Mouse (Mus musculus): ENCODE data around the gene Slc17a3. TPM values are rescaled to one million over a fixed set of nuclear protein-coding genes. Genes with fewer than 3 reads are reported as not detected.

Gene Slc17a3
- total and polyA plus RNA-seq, 2 experiments from 2014 or later: 0.05 TPM; not detected in 1

DNA sequence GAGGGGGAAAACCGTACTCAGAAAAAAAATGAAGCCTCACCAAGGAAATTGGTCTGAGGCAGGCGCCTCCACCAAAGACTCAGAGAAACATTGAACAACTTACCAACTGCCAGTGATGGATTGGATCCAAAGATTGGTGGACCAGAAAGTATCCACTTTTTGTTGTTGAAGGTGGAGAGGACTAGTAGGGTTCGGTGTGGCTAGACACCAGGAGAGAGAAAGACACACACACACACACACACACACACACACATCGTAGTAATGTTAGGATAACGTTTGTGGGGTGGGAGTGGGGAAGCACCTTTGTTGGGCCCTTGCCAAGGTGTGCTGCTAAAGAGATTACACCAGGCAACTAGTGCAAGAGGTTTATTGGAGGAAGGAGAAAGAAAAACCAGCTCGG lies 27.8 kb downstream of the Slc17a3 start:
- ATAC-seq (ENCODE audit: low FRiP score) (no peak), DNase-seq (ENCODE audit: low spot score) (no peak)
- 92% methylated on average over 6 of the region's 6 CpGs for WGBS

DNA sequence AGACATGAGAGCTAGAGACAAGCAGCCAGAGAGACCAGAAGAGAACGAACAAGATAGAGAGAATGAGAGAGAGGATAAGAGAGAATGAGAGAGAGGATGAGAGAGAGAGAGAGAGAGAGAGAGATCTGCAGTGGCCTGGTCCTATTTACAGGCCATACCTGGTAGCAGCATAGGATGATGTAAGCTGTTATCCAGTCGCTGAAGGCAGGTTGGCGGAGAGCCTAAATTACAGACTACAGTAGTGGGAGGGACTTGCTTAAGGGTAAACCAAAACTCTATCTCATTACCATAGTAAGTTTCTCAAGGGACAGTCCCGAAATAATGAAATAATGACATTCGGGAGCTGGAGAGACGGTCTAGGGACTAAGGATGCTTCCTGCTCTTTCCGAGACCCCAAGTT lies 28.2 kb downstream of the Slc17a3 start, which contains the start of gene Slc17a1:
Slc17a1 (plus strand) TSS at position 346 of the 400 bp plus-strand sequence.
- no peaks in the 10 kb centered on the region for H3K36me3 ChIP-seq (ENCODE audit: insufficient read depth, low read length)
- no peak for ATAC-seq (ENCODE audit: low FRiP score)
- H3K27me3 ChIP-seq (ENCODE audit: insufficient read depth, low read length): no peaks in the 10 kb centered on the region
- H3K4me3 ChIP-seq (ENCODE audit: low read depth, low read length): no peak within 1 kb of the TSS
- no peaks in the 10 kb centered on the region for H3K4me1 ChIP-seq (ENCODE audit: insufficient read depth, low read length)
- 88% methylated on average over 7 of the region's 7 CpGs for WGBS
- no peak for TF ChIP-seq CTCF (IDR thresholded peaks at IDR 0.05)
- no peak within 1 kb of the TSS for H3K9ac ChIP-seq (replicated peaks; ENCODE audit: low read length, poor library complexity, severe bottlenecking)
- no peak for DNase-seq (ENCODE audit: low spot score)
- H3K4me2 ChIP-seq (ENCODE audit: low read depth, low read length, poor library complexity, severe bottlenecking): no peak within 1 kb of the TSS
- no peaks in the 10 kb centered on the region for H3K9me3 ChIP-seq (ENCODE audit: low read length)
- no peak within 1 kb of the TSS for H3K27ac ChIP-seq (ENCODE audit: low read depth, low read length)

More for the DNA sequence above, 27.8 kb downstream of the Slc17a3 start:
- no peaks in the 10 kb centered on the region for H3K9me3 ChIP-seq (ENCODE audit: low read length)
- no peaks in the 10 kb centered on the region for H3K27me3 ChIP-seq (ENCODE audit: insufficient read depth, low read length)
- no peak overlapping the region for H3K4me2 ChIP-seq (ENCODE audit: low read depth, low read length, poor library complexity, severe bottlenecking)
- H3K36me3 ChIP-seq (ENCODE audit: insufficient read depth, low read length): no peaks in the 10 kb centered on the region
- no peak overlapping the region for H3K4me3 ChIP-seq (ENCODE audit: low read depth, low read length)
- H3K9ac ChIP-seq (replicated peaks; ENCODE audit: low read length, poor library complexity, severe bottlenecking): no peak overlapping the region
- no peak for TF ChIP-seq CTCF (IDR thresholded peaks at IDR 0.05)
- H3K4me1 ChIP-seq (ENCODE audit: insufficient read depth, low read length): no peaks in the 10 kb centered on the region
- H3K27ac ChIP-seq (ENCODE audit: low read depth, low read length): no peak overlapping the region

DNA sequence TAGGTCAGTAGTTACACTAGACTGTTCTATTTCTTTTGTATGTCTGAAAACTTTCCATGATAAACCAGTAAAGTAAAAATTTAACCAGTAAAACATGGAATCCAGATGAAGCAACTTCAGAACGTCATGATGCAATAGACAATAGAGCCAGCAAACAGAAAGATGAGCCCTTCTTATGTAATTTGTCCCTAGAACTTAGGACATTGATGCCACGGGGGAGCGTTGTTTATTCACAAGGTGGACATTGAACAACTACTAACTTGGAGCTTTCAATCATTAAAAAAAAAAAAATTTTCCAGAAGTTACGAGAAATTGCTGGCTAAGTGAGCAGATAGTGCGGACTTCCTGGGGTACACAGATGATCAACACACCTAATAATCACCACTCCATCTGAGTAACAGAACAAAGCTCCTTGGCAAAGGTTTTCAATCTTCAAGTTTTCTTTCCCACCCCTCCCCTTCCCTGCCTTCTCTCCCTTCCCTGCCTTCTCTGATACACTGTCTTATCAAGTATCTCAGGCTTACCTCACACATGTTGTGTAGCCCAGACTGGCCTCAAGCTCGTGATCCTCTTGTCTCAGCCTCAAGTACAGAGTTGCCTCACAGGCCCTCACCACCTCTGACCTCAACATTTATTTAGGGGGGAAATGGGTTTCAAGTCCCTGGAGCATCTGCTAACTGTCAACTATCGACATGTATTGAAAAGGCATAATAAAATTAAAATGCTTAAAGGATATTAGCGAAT lies 29.7 kb downstream of the Slc17a3 start:
- Histone ChIP-seq H3K9me3 (ENCODE audit: low read length) (no peaks in the 10 kb centered on the region), H3K4me3 (ENCODE audit: low read depth, low read length) (no peak overlapping the region), H3K27me3 (ENCODE audit: insufficient read depth, low read length) (no peaks in the 10 kb centered on the region), H3K9ac (replicated peaks; ENCODE audit: low read length, poor library complexity, severe bottlenecking) (no peak overlapping the region), H3K27ac (ENCODE audit: low read depth, low read length) (no peak overlapping the region), H3K4me1 (ENCODE audit: insufficient read depth, low read length) (no peaks in the 10 kb centered on the region), H3K4me2 (ENCODE audit: low read depth, low read length, poor library complexity, severe bottlenecking) (no peak overlapping the region), H3K36me3 (ENCODE audit: insufficient read depth, low read length) (no peaks in the 10 kb centered on the region)
- no peak for DNase-seq (ENCODE audit: low spot score)
- WGBS: 92% methylated on average over 8 of the region's 8 CpGs
- ATAC-seq (ENCODE audit: low FRiP score): no peak
- TF ChIP-seq CTCF (IDR thresholded peaks at IDR 0.05): no peak

DNA sequence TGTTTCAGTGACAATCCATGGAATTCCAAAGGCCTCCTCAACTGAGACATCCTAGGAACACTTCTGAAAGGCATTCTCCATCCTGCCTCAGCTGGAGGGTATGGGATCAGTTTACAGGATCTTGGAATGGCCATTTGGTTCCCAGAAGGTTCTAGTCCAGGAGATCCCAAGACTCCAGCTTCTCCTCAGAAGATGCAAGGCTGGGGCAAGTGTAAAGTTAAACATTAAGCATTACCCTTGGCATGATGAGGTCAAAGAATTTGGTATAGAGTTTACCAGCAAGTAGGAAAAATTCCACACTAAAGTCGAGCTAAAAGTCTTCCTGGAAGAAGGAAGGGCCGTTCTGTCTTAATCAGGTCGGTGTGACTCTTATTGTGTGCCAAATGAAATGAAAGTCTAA lies 30.8 kb downstream of the Slc17a3 start:
- Histone ChIP-seq H3K4me2 (ENCODE audit: low read depth, low read length, poor library complexity, severe bottlenecking) (no peak overlapping the region), H3K27ac (ENCODE audit: low read depth, low read length) (no peak overlapping the region), H3K9ac (replicated peaks; ENCODE audit: low read length, poor library complexity, severe bottlenecking) (no peak overlapping the region), H3K4me1 (ENCODE audit: insufficient read depth, low read length) (no peaks in the 10 kb centered on the region), H3K9me3 (ENCODE audit: low read length) (no peaks in the 10 kb centered on the region), H3K27me3 (ENCODE audit: insufficient read depth, low read length) (no peaks in the 10 kb centered on the region), H3K36me3 (ENCODE audit: insufficient read depth, low read length) (no peaks in the 10 kb centered on the region), H3K4me3 (ENCODE audit: low read depth, low read length) (no peak overlapping the region)
- ATAC-seq (ENCODE audit: low FRiP score) (no peak), DNase-seq (ENCODE audit: low spot score) (no peak)
- TF ChIP-seq CTCF (IDR thresholded peaks at IDR 0.05): no peak
- 77% methylated on average over 3 of the region's 3 CpGs for WGBS

DNA sequence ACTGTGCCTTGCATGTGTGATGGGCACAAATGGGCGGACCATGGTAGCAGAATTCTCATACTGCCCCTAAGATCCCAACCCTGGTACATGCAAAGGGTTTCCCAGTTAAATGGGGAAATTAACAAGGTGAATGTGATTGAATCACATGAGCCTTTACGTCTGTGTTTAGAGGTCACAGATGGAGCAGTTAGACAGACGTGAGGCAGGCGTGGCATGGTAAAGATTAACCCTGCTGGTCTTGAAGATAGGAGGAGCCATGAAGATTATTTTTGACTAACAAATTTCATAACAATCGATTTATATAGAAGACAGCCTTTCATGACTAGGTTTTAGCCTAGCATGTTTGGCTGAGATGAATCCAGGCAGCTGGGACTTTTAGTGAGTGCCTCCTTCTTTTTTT lies 33.9 kb downstream of the Slc17a3 start:
- Histone ChIP-seq H3K36me3 (ENCODE audit: insufficient read depth, low read length) (no peaks in the 10 kb centered on the region), H3K4me2 (ENCODE audit: low read depth, low read length, poor library complexity, severe bottlenecking) (no peak overlapping the region), H3K9me3 (ENCODE audit: low read length) (no peaks in the 10 kb centered on the region), H3K4me1 (ENCODE audit: insufficient read depth, low read length) (no peaks in the 10 kb centered on the region), H3K4me3 (ENCODE audit: low read depth, low read length) (no peak overlapping the region), H3K27me3 (ENCODE audit: insufficient read depth, low read length) (no peaks in the 10 kb centered on the region), H3K27ac (ENCODE audit: low read depth, low read length) (no peak overlapping the region), H3K9ac (replicated peaks; ENCODE audit: low read length, poor library complexity, severe bottlenecking) (no peak overlapping the region)
- no peak for DNase-seq (ENCODE audit: low spot score)
- 86% methylated on average over 5 of the region's 5 CpGs for WGBS
- no peak for ATAC-seq (ENCODE audit: low FRiP score)
- TF ChIP-seq CTCF (IDR thresholded peaks at IDR 0.05): no peak

DNA sequence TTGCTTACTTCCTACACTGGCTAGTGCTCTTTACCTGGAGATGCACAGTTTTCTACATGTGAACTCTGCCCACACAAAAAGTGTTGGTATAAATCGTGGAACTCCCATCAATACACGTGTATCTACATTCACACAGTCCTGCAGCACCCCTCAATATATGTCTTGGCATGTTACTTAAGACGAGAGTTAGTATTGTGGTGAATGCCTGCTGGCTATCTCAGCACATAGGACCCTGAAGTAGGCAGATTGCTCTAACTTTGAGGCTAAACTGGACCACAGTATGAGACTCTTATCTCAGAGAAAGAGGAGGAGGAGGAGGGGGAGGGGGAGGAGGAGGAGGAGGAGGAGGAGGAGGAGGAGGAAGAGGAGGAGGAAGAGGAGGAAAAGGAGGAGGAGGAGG lies 39.9 kb downstream of the Slc17a3 start:
- ATAC-seq (ENCODE audit: low FRiP score): no peak
- H3K4me1 ChIP-seq (ENCODE audit: insufficient read depth, low read length): no peaks in the 10 kb centered on the region
- no peak for TF ChIP-seq CTCF (IDR thresholded peaks at IDR 0.05)

More for the DNA sequence above, 39.9 kb downstream of the Slc17a3 start:
- H3K27me3 ChIP-seq (ENCODE audit: insufficient read depth, low read length): no peaks in the 10 kb centered on the region
- no peak overlapping the region for H3K27ac ChIP-seq (ENCODE audit: low read depth, low read length)
- H3K36me3 ChIP-seq (ENCODE audit: insufficient read depth, low read length): no peaks in the 10 kb centered on the region
- H3K9me3 ChIP-seq (ENCODE audit: low read length): no peaks in the 10 kb centered on the region
- H3K4me3 ChIP-seq (ENCODE audit: low read depth, low read length): no peak overlapping the region
- WGBS: 77% methylated on average over 3 of the region's 3 CpGs
- no peak for DNase-seq (ENCODE audit: low spot score)
- no peak overlapping the region for H3K4me2 ChIP-seq (ENCODE audit: low read depth, low read length, poor library complexity, severe bottlenecking)
- H3K9ac ChIP-seq (replicated peaks; ENCODE audit: low read length, poor library complexity, severe bottlenecking): no peak overlapping the region

Data from midbrain, postnatal 0 days (tissue).